Mouse (Mus musculus) lung, postnatal 10 days (tissue): ENCODE measurements around the gene Map4k4.

Experiments
- DNase-seq: peaks from one replicate; pipeline ENCODE4 v3.0.0; 2021

Map4k4 gene

GRCm38 (mm10) chr1:39965461-39965860 lies 64.7 kb downstream of the Map4k4 start:
- DNase-seq = no peak

- no peak for DNase-seq
Observed at GRCm38 (mm10) chr1:39968999-39969398, 68.3 kb downstream of the Map4k4 start.

- peak; percentile 43 for DNase-seq
Observed at GRCm38 (mm10) chr1:39969771-39970406, 69.2 kb downstream of the Map4k4 start.

- no peak for DNase-seq
Observed at GRCm38 (mm10) chr1:39972411-39972810, 71.7 kb downstream of the Map4k4 start.

GRCm38 (mm10) chr1:39973911-39974310 lies 73.2 kb downstream of the Map4k4 start:
- DNase-seq = no peak

GRCm38 (mm10) chr1:39975005-39975404 lies 74.3 kb downstream of the Map4k4 start:
- DNase-seq = no peak

GRCm38 (mm10) chr1:39976107-39976506 lies 75.4 kb downstream of the Map4k4 start:
- no peak for DNase-seq

- DNase-seq = no peak
Observed at GRCm38 (mm10) chr1:39976847-39977744, 76.4 kb downstream of the Map4k4 start.

- DNase-seq = no peak
Observed at GRCm38 (mm10) chr1:39978781-39979486, 78.2 kb downstream of the Map4k4 start.

GRCm38 (mm10) chr1:39980314-39981290 lies 79.9 kb downstream of the Map4k4 start:
- DNase-seq = no peak

GRCm38 (mm10) chr1:39981970-39982369 lies 81.3 kb downstream of the Map4k4 start:
- DNase-seq = peak; percentile 36

GRCm38 (mm10) chr1:39982727-39983487 lies 82.2 kb downstream of the Map4k4 start:
- DNase-seq = peak; percentile 57

GRCm38 (mm10) chr1:39984331-39984730 lies 83.6 kb downstream of the Map4k4 start:
- DNase-seq = no peak

- DNase-seq = no peak
Observed at GRCm38 (mm10) chr1:39986820-39987219, 86.1 kb downstream of the Map4k4 start.

- peak; percentile 51 for DNase-seq
Observed at GRCm38 (mm10) chr1:39988841-39989240, 88.1 kb downstream of the Map4k4 start.

GRCm38 (mm10) chr1:39990041-39990440 lies 89.3 kb downstream of the Map4k4 start:
- DNase-seq = no peak

- no peak for DNase-seq
Observed at GRCm38 (mm10) chr1:39993921-39994320, 93.2 kb downstream of the Map4k4 start.

GRCm38 (mm10) chr1:39995593-39995992 lies 94.9 kb downstream of the Map4k4 start:
- no peak for DNase-seq

GRCm38 (mm10) chr1:40000476-40000875 lies 99.8 kb downstream of the Map4k4 start:
- no peak for DNase-seq

- peak; percentile 22 for DNase-seq
Observed at GRCm38 (mm10) chr1:40000899-40001298, 100.2 kb downstream of the Map4k4 start.

- peak; percentile 19 for DNase-seq
Observed at GRCm38 (mm10) chr1:40002129-40002727, 101.5 kb downstream of the Map4k4 start.
